Comparison of ENCODE assay signal across 26 mouse cellular contexts in genomic region chr3:87758641-87759040, GRCm38 (mm10). TPM values are rescaled to one million over a fixed set of nuclear protein-coding genes. Genes with fewer than 3 reads are reported as not detected.
DNase-seq lines count a peak whose midpoint lies in the region; ATAC-seq and TF ChIP-seq lines count a peak whose summit lies in the region.
"Had no signal": no experiment of that assay in that cellular context is flagged by ENCODE, and none has a peak within 500 bp of the region (broad histone marks: within the 10 kb centered on the region; RNA-seq: fewer than 3 reads in every experiment).

No protein-coding gene starts in this region.

- no peak overlapping the region for H3K4me3 ChIP-seq in lung, embryonic 14.5 days (ENCODE audit: low read depth, low read length)
- H3K4me3 ChIP-seq in embryonic fibroblast, embryonic 13.5 days (ENCODE audit: insufficient read depth, low read length), result no peak overlapping the region
- no peak overlapping the region for H3K4me3 ChIP-seq in heart, embryonic 12.5 days
- H3K4me3 ChIP-seq: embryonic facial prominence, embryonic 13.5 days; heart, embryonic 10.5 days; limb, embryonic 13.5 days; liver, embryonic 15.5 days had no signal

- 35% methylated on average over 4 of the region's 5 CpGs for WGBS in lung, embryonic 14.5 days
- WGBS in heart, embryonic 12.5 days, result 42% methylated on average over 4 of the region's 5 CpGs

- peak; percentile 35 for DNase-seq in adrenal gland, adult 8-10 months
- no peak for DNase-seq in adrenal gland, postnatal 10 days
- DNase-seq in lung, embryonic 14.5 days, result peak; percentile 27
- DNase-seq in lung, postnatal 25 days (ENCODE audit: low spot score), result no peak
- DNase-seq in NIH3T3 (ENCODE audit: low read depth), result peak; percentile 82
- DNase-seq in right cerebral cortex, postnatal 14 days, result no peak
- DNase-seq: cerebellum, adult 18-20 months; cerebellum, postnatal 36 days; heart, postnatal 36 days; kidney, adult 11 months; retina, postnatal 1 day; thymus, postnatal 14 days had no signal

- peaks cover 15% of the 10 kb centered on the region for H3K4me1 ChIP-seq in lung, embryonic 14.5 days (ENCODE audit: insufficient read depth)
- peaks cover 20% of the 10 kb centered on the region for H3K4me1 ChIP-seq in embryonic fibroblast, embryonic 13.5 days (ENCODE audit: control insufficient read depth, insufficient read depth, low read length)
- peaks cover 23% of the 10 kb centered on the region for H3K4me1 ChIP-seq in heart, embryonic 12.5 days (replicated peaks)

- ATAC-seq in lung, embryonic 14.5 days (ENCODE audit: insufficient read depth), result no peak
- no peak for ATAC-seq in heart, embryonic 12.5 days (ENCODE audit: insufficient number of reproducible peaks, low FRiP score)
- ATAC-seq: forebrain, embryonic 16.5 days; hindbrain, embryonic 16.5 days; lung, postnatal 0 days; midbrain, embryonic 16.5 days had no signal

- peak; percentile 64; the same call in 1 of the 2 replicates for TF ChIP-seq POLR2A in embryonic fibroblast, embryonic 13.5 days (IDR thresholded peaks at IDR 0.05; ENCODE audit: low read depth, low read length)

- no peaks in the 10 kb centered on the region for H3K27me3 ChIP-seq in lung, embryonic 14.5 days (ENCODE audit: insufficient read depth, low read length)
- peaks cover 27% of the 10 kb centered on the region for H3K27me3 ChIP-seq in heart, embryonic 12.5 days (replicated peaks)
- H3K27me3 ChIP-seq: liver, embryonic 15.5 days had no signal

- TF ChIP-seq CTCF in lung, embryonic 14.5 days (IDR thresholded peaks at IDR 0.05; ENCODE audit: low read depth), result no peak
- TF ChIP-seq CTCF in embryonic fibroblast, embryonic 13.5 days (IDR thresholded peaks at IDR 0.05; ENCODE audit: borderline replicate concordance, insufficient read depth, low read length), result no peak

- H3K36me3 ChIP-seq in lung, embryonic 14.5 days (ENCODE audit: insufficient read depth), result peaks cover 36% of the 10 kb centered on the region
- H3K36me3 ChIP-seq in heart, embryonic 12.5 days, result peaks cover 28% of the 10 kb centered on the region
- H3K36me3 ChIP-seq: liver, embryonic 15.5 days had no signal

- no peak overlapping the region for H3K4me2 ChIP-seq in lung, embryonic 14.5 days
- no peak overlapping the region for H3K4me2 ChIP-seq in heart, embryonic 12.5 days
- H3K4me2 ChIP-seq: embryonic facial prominence, embryonic 13.5 days; limb, embryonic 13.5 days; liver, embryonic 15.5 days had no signal

- no peaks in the 10 kb centered on the region for H3K9me3 ChIP-seq in lung, embryonic 14.5 days (ENCODE audit: low read depth, low read length)
- H3K9me3 ChIP-seq in heart, embryonic 12.5 days (replicated peaks), result no peaks in the 10 kb centered on the region
- H3K9me3 ChIP-seq: embryonic facial prominence, embryonic 13.5 days; heart, embryonic 10.5 days; limb, embryonic 13.5 days; liver, embryonic 15.5 days had no signal

- no peak overlapping the region for H3K27ac ChIP-seq in lung, embryonic 14.5 days (ENCODE audit: low read depth)
- H3K27ac ChIP-seq in embryonic fibroblast, embryonic 13.5 days (ENCODE audit: insufficient read depth, low read length), result peak overlapping the region; percentile 19; the same call in 1 of the 2 replicates
- no peak overlapping the region for H3K27ac ChIP-seq in heart, embryonic 12.5 days (ENCODE audit: poor library complexity, severe bottlenecking)
- H3K27ac ChIP-seq: embryonic facial prominence, embryonic 13.5 days; heart, embryonic 10.5 days; limb, embryonic 13.5 days; liver, embryonic 15.5 days; stomach, postnatal 0 days had no signal

- no peak overlapping the region for H3K9ac ChIP-seq in lung, embryonic 14.5 days
- no peak overlapping the region for H3K9ac ChIP-seq in heart, embryonic 12.5 days
- H3K9ac ChIP-seq: embryonic facial prominence, embryonic 13.5 days; limb, embryonic 13.5 days; liver, embryonic 15.5 days had no signal

RNA-seq across cellular contexts. Expression of gene Lrrc71, which starts 10.2 kb away (rescaled TPM):
- 1 to 10 TPM in 1 of 4 experiments, under 1 TPM in 3; 0.32 to 1.6 (median 0.82) TPM for total RNA-seq in adrenal gland, adult 8-10 months (2022)
- under 1 TPM; 0.24 to 0.58 TPM for total RNA-seq in adrenal gland, postnatal 10 days (2021)
- polyA plus RNA-seq in lung, embryonic 14.5 days (2014; fragmentation: Nextera tagmentation; extraction: Ambion mirVana), result 0.63 and 0.77 TPM in 2 replicates
- polyA plus RNA-seq in embryonic fibroblast, embryonic 13.5 days (2011; ENCODE audit: insufficient read length, low read depth, missing spikeins), result 1.1 and 1.2 TPM in 2 replicates
- 0.30 and 0.46 TPM in 2 replicates for polyA plus RNA-seq in heart, embryonic 12.5 days (2016; fragmentation: Nextera tagmentation; extraction: Ambion mirVana)
- total RNA-seq: megakaryocyte progenitor cell, adult 5-6 weeks had no signal

RNA-seq across cellular contexts. Expression of gene Ntrk1, which starts 36.3 kb away (rescaled TPM):
- 10 to 100 TPM in 2 of 4 experiments, 1 to 10 TPM in 2; 6.3 to 30.5 (median 13.1) TPM for total RNA-seq in adrenal gland, adult 8-10 months (2022)
- 10 to 100 TPM; 11.6 to 23.6 TPM for total RNA-seq in adrenal gland, postnatal 10 days (2021)
- polyA plus RNA-seq in lung, embryonic 14.5 days (2014; fragmentation: Nextera tagmentation; extraction: Ambion mirVana), result 0.22 and 0.39 TPM in 2 replicates
- not detected in 2 replicates for polyA plus RNA-seq in embryonic fibroblast, embryonic 13.5 days (2011; ENCODE audit: insufficient read length, low read depth, missing spikeins)
- polyA plus RNA-seq in heart, embryonic 12.5 days (2016; fragmentation: Nextera tagmentation; extraction: Ambion mirVana), result 0.26 and 0.30 TPM in 2 replicates
- total RNA-seq: megakaryocyte progenitor cell, adult 5-6 weeks; neutrophil, adult 5-6 weeks had no signal
- polyA plus RNA-seq: C2C12 had no signal

RNA-seq across cellular contexts. Expression of gene Insrr, which starts 38.1 kb away (rescaled TPM):
- total RNA-seq in adrenal gland, adult 8-10 months (2022), result 1 to 10 TPM in 2 of 4 experiments, under 1 TPM in 2; 0.32 to 3.7 (median 1.9) TPM
- total RNA-seq in adrenal gland, postnatal 10 days (2021), result 1 to 10 TPM in 1 of 2 experiments, under 1 TPM in 1; 0.99 to 2.7 TPM
- polyA plus RNA-seq in lung, embryonic 14.5 days (2014; fragmentation: Nextera tagmentation; extraction: Ambion mirVana), result 0.05 TPM in 1 of 2 replicates, not detected in the other
- polyA plus RNA-seq in embryonic fibroblast, embryonic 13.5 days (2011; ENCODE audit: insufficient read length, low read depth, missing spikeins), result not detected in 2 replicates
- polyA plus RNA-seq in heart, embryonic 12.5 days (2016; fragmentation: Nextera tagmentation; extraction: Ambion mirVana), result 0.21 TPM in 1 of 2 replicates, not detected in the other
- total RNA-seq: neutrophil, adult 5-6 weeks had no signal
- polyA plus RNA-seq: C2C12; heart, embryonic 10.5 days had no signal

Comparison
In these comparisons a context has a peak if more than half of its experiments do, and no peak if none do; other contexts are left out.
1. DNase-seq: peak in adrenal gland, adult 8-10 months (single experiment), lung, embryonic 14.5 days (single experiment) and NIH3T3 (single experiment); none in adrenal gland, postnatal 10 days (single experiment), lung, postnatal 25 days (single experiment) and right cerebral cortex, postnatal 14 days (single experiment).